Mouse (Mus musculus) layer of hippocampus, adult 9-10 months (tissue): Measurements from ENCODE around the gene Pbld2.
"Not testable (repeated sequence)": the region's sequence is repeated elsewhere in the genome, so short reads cannot be mapped to it uniquely, and the experiment has no call there.

Source experiments
- DNase-seq: peaks from one replicate; pipeline ENCODE4 v3.0.0; 2022; ENCODE audit warnings: low spot score

Gene Pbld2

GRCm38 (mm10) chr10:63025491-63026011 is 1.4 kb downstream of the Pbld2 start:
- DNase-seq: no peak

DNA sequence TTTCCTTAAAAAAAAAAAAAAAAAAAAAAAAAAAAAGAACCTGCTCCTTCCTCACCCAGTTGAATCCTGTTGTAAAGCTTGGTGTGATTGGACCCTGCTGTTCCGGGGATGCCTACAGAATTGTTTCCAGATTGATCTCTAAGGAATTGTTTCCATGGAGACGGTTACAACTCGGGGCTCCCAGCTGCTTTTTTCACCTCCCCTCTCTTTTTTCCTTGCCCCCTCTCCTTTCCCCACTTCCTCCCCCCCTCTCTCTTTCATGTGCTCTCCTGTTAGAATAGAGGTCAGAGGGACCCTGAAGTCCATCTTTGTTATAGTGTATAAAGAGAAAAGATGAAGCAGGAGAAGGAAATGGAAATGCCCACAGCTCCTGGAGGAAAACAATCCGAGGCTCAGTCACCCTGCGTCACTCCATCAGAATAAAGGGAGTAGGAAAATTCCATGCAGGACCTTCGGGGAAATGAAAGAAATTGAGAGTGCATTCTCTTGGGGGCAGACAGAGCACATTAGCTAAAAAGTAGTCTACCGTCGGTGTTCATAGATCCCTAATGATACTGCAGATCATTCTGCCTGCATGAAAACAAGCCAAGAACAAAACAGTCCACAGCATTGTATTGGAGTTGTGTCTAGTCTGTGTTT is 2.2 kb downstream of the Pbld2 start:
- DNase-seq: no peak

- no peak for DNase-seq
Measured at GRCm38 (mm10) chr10:63026795-63027160, 2.7 kb downstream of the Pbld2 start.

GRCm38 (mm10) chr10:63027376-63028161 is 3.5 kb downstream of the Pbld2 start:
- DNase-seq: no peak

GRCm38 (mm10) chr10:63028396-63028795 is 4.3 kb downstream of the Pbld2 start:
- no peak for DNase-seq

DNA sequence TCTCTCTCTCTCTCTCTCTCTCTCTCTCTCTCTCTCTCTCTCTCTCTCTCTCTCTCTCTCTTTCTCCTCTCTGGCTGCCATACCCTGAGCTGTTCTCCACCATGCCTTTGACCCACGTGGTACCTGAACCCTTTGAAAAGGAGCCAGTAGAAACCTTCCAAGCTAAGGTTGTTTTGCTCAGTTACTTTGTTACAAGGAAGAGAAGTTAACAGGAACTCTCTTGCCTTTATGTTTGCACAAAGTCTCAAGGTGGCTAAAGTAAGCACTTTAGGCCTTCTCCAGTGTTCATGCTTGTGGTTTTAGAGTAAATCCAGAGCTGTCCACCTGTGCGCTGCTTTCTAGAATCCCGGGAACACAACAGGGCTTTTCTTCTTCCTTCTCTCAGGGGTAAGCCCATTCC is 8.2 kb downstream of the Pbld2 start:
- DNase-seq: no peak

GRCm38 (mm10) chr10:63032956-63033355 is 8.8 kb downstream of the Pbld2 start:
- no peak for DNase-seq

- no peak for DNase-seq
Measured at GRCm38 (mm10) chr10:63038571-63039320, 14.6 kb downstream of the Pbld2 start.

DNA sequence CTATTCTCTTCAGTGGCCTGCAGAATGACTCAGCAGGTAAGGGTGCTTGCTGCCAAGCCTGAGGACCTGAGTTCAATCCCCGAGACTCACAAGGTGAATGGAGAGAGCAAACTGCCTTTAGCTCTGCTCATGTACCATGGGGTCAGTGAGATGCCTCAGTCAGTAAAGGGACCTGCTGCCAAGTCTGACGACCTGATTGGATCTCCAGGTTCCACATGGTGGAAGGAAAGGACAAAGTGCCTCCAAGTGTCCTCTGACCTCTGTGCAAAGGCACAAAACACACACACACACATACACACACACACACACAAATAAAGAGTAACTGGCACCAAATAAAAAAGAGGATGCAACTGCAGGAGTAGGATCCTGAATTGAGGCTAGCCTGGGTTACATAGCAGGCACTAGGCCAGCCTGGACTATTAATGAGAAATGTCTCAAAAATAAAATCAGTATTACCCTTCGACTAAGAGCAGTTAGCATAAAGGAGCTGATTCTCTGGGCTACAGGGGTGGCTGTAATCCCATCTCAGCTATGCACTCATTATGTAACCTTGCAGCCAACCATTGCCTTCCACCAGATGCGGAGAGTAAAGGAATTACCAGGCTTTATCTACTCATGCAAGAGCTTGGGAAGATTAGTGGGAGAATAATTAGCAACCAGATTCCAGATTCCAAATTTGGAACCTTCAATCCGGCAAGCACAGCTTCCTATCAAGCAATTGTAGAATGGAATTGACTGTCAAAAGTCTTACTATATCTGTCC is 15.9 kb downstream of the Pbld2 start:
- DNase-seq: no peak

DNA sequence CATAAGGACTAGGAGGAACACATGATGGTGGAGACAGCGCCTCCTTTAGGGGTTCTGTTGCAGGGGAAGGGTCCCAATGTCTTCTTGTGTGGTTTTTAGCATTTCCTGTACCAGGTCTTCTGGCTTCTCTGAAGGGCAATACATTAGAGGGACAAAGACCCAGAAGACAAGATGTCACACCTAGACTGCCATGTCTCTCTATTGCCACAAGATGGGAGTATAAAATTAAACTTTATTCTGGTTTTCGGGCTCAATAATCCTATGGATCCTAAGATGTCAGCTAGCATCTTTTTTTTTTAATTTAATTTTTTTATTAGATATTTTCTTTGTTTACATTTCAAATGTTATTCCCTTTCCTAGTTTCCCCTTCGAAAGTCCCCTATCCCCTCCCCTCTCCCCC is 19.0 kb downstream of the Pbld2 start:
- no peak for DNase-seq

- DNase-seq: no peak
Measured at GRCm38 (mm10) chr10:63047751-63048150, 23.6 kb downstream of the Pbld2 start.

GRCm38 (mm10) chr10:63049106-63049505 is 25.0 kb downstream of the Pbld2 start:
- no peak for DNase-seq

GRCm38 (mm10) chr10:63051267-63051666 is 27.2 kb downstream of the Pbld2 start:
- DNase-seq: no peak

DNA sequence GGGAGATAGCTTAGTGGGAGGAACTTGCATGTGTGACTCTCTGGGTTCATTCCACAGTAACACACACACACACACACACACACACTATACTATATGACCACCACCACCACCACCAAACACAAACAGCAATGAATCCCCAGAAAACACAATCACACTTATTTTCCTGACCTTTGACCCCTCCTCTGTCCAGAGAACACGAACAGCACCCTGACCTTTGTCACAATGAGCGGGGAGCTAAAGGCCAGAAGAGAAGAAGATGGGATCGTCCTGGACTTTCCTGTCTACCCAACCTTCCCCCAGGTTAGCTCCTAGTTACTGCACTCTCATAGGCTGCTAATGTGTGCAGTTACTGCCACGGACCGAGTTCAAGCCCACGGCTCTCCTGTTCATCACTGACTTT is 27.9 kb downstream of the Pbld2 start:
- DNase-seq: no peak

GRCm38 (mm10) chr10:63053007-63053406 is 28.9 kb downstream of the Pbld2 start:
- DNase-seq: no peak

DNA sequence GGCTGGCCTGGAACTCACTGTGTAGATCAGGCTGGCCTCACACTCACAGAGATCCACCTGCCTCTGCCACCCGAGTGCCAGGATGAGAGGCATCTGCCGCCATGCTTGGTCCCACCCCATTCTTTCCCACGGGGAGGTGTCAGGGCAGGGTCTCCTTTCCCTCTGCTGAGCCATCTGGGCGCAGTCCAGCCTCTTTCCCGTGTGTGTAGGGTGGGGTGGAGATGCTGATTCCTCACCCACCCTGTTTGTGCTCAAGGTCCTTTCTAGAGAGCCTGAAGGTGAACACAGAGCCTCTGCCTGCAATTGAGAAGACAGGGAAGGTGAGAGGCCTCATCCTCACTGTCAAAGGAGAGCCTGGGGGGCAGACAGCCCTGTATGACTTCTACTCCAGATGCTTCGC is 30.0 kb downstream of the Pbld2 start:
- not testable (repeated sequence) for DNase-seq

DNA sequence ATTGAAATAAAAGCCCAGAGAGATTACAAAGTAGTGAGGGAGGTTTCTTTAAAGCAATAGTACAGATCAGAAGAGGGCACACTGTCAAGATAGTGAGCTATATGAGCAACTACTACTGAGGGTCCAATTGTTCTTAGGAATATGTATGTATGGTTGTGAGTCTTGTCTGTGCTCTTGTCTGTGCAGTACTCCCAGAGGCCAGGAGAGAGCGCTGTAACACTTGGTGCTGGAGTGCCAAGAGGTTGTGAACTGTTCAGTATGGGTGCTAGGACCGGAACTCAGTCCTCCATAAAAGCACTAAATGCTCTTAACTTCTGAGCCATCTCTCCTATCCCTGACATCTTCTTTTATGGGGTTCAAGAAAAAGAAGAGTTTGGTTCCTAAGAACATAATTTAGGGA is 30.5 kb downstream of the Pbld2 start:
- no peak for DNase-seq

- no peak for DNase-seq
Measured at GRCm38 (mm10) chr10:63056966-63057750, 33.0 kb downstream of the Pbld2 start.

DNA sequence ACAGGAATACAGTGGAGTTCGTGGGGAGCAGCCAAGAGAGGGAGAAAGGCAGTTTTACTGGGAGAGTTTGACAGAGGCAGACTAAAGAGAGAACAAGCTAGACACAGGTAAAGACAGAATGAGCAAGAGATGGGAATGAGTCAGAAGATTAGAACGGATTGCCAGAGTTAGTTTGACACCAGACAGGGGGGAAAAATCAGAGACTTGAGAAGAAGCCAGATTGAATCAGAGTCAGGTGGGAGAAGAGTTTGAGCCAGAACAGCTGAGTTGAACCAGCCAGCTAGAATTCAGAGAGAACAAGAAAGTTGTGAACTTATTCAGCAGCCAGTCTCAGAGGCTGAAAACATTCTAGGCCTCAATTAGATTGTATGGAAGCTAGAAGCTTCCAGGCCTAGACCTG is 35.7 kb downstream of the Pbld2 start, which contains the start of gene Pbld1:
Gene Pbld1, plus strand, starts transcription at position 301 of the 400 bp plus-strand sequence.
- no peak for DNase-seq

GRCm38 (mm10) chr10:63060406-63060805 is 36.3 kb downstream of the Pbld2 start:
- no peak for DNase-seq

- no peak for DNase-seq
Measured at GRCm38 (mm10) chr10:63061266-63061665, 37.2 kb downstream of the Pbld2 start.
